Mouse (Mus musculus) embryonic facial prominence, embryonic 14.5 days (tissue): Measurements from ENCODE around the gene Atp2b2. TPM values are rescaled to one million over a fixed set of nuclear protein-coding genes. Genes with fewer than 3 reads are reported as not detected.

Source experiments
- ATAC-seq: fragments of 200-750 bp; cut with Nextera tagmentation; 2 replicates; pipeline ENCODE4 v1.8.0; 2017; ENCODE audit warnings: low read depth, moderate number of reproducible peaks, moderate TSS enrichment
- DNase-seq: peaks from one replicate; pipeline ENCODE4 v3.0.0-alpha.2; 2015; ENCODE audit warnings: low spot score
- H3K27ac ChIP-seq: fragments of 300-500 bp; sonication (generic); replicated peaks from 2 replicates; pipeline ENCODE4 v1.5.1; 2014; ENCODE audit warnings: low read depth, mild to moderate bottlenecking, low read length, moderate library complexity
- H3K27me3 ChIP-seq: fragments of 300-500 bp; sonication (generic); replicated peaks from 2 replicates; pipeline ENCODE4 v1.6.1; 2014; ENCODE audit warnings: low read length; ENCODE audit not compliant: control insufficient read depth, insufficient read depth
- H3K36me3 ChIP-seq: fragments of 300-500 bp; sonication (generic); 2 replicates; pipeline ENCODE4 v1.6.1; 2014; ENCODE audit warnings: low read length, mixed read lengths; ENCODE audit not compliant: control insufficient read depth, insufficient read depth
- H3K4me1 ChIP-seq: fragments of 300-500 bp; sonication (generic); 2 replicates; pipeline ENCODE4 v1.6.1; 2014; ENCODE audit warnings: antibody characterized with exemption, low read length; ENCODE audit not compliant: control insufficient read depth, insufficient read depth
- H3K4me2 ChIP-seq: fragments of 300-500 bp; sonication (generic); 2 replicates; pipeline ENCODE4 v1.6.1; 2014; ENCODE audit warnings: low read depth, mild to moderate bottlenecking, low read length, moderate library complexity, mixed read lengths
- H3K4me3 ChIP-seq: fragments of 300-500 bp; sonication (generic); 2 replicates; pipeline ENCODE4 v1.5.1; 2014; ENCODE audit warnings: low read depth, mild to moderate bottlenecking, low read length
- H3K9ac ChIP-seq: fragments of 300-500 bp; sonication (generic); 2 replicates; pipeline ENCODE4 v1.6.1; 2014; ENCODE audit warnings: low read depth, mild to moderate bottlenecking, low read length, moderate library complexity, mixed read lengths
- H3K9me3 ChIP-seq: fragments of 300-500 bp; sonication (generic); 2 replicates; pipeline ENCODE4 v1.6.1; 2016; ENCODE audit warnings: low read length; ENCODE audit not compliant: control insufficient read depth
- WGBS: fragments of 180-500 bp; shearing (Covaris S2); extraction: QIAGEN DNeasy Blood & Tissue Kit; methylation state at CpG from one replicate; pipeline ENCODE4 v1.1.7; 2014; 5-methylcytosine and 5-hydroxymethylcytosine counted together
- polyA plus RNA-seq: library from polyadenylated mRNA; unstranded; fragments of >200 nt; fragmentation: Nextera tagmentation; extraction: Ambion mirVana; gene quantifications from 2 replicates; pipeline ENCODE4 v1.2.1, GENCODE M21; 2014

The Atp2b2 gene
- polyA plus RNA-seq, 1 experiment from 2014 or later, result 1.4 TPM

- Histone ChIP-seq H3K36me3 (no peaks in the 10 kb centered on the region), H3K27ac (no peak overlapping the region), H3K4me3 (no peak overlapping the region), H3K9me3 (no peaks in the 10 kb centered on the region), H3K4me1 (no peaks in the 10 kb centered on the region), H3K4me2 (no peak overlapping the region), H3K9ac (no peak overlapping the region), H3K27me3 (peaks cover 43% of the 10 kb centered on the region)
- no peak for ATAC-seq
- DNase-seq, result no peak
- WGBS, result 75% methylated on average over 3 of the region's 3 CpGs
These were observed 153.2 kb downstream of the Atp2b2 start for GRCm38 (mm10) chr6:113889180-113889579.

DNA sequence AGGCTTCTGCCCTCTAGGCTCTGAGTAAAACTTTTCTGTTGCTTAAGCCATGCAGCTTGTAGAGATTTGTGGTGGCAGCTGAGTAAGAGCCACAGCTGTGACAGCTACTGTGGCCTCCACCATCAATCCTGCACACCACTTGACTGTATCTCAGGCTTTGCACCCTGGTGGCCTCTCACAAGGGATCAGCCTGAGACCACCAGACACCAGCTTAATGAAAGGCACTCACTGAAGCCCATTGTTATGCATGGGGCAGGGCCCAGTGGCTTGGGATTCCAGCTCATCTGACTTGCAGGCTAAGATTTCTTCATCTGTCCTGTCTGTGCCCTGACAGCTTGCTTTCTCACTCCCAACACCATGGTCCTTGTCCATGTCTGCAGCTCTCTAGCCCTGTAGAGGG is 155.5 kb downstream of the Atp2b2 start:
- Histone ChIP-seq H3K36me3 (no peaks in the 10 kb centered on the region), H3K27ac (no peak overlapping the region), H3K4me2 (no peak overlapping the region), H3K27me3 (peaks cover 31% of the 10 kb centered on the region), H3K4me3 (no peak overlapping the region), H3K9ac (no peak overlapping the region), H3K4me1 (no peaks in the 10 kb centered on the region), H3K9me3 (no peaks in the 10 kb centered on the region)
- DNase-seq (no peak), ATAC-seq (no peak)

DNA sequence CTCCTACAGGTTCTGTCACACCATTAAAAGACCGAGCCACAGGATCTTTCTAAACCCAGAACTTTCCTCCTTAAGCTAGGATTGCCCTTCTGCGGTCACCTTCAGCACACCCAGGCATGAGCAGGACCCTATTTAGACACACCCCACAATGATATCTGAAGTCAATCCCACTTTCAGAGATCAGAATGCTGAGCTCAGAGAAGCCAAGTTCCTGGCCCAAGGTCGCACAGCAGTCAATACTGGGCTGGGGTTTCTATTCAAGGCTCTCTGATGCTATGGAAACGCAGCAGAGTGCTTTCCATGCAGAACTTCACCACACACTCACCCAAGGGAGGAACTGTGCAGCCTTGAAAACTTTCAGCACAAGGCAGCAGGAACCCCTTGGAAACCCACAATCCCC is 157.6 kb downstream of the Atp2b2 start:
- no peaks in the 10 kb centered on the region for H3K36me3 ChIP-seq
- no peak overlapping the region for H3K27ac ChIP-seq
- peaks cover 11% of the 10 kb centered on the region for H3K27me3 ChIP-seq
- H3K4me1 ChIP-seq, result no peaks in the 10 kb centered on the region
- no peaks in the 10 kb centered on the region for H3K9me3 ChIP-seq
- no peak overlapping the region for H3K9ac ChIP-seq
- no peak for DNase-seq
- H3K4me2 ChIP-seq, result no peak overlapping the region
- ATAC-seq, result no peak
- H3K4me3 ChIP-seq, result no peak overlapping the region
- WGBS, result 57% methylated on average over 4 of the region's 4 CpGs

- DNase-seq (no peak), ATAC-seq (no peak)
- Histone ChIP-seq H3K9me3 (no peaks in the 10 kb centered on the region), H3K9ac (no peak overlapping the region), H3K4me2 (no peak overlapping the region), H3K27ac (no peak overlapping the region), H3K4me3 (no peak overlapping the region), H3K27me3 (no peaks in the 10 kb centered on the region), H3K4me1 (no peaks in the 10 kb centered on the region), H3K36me3 (no peaks in the 10 kb centered on the region)
- WGBS, result 46% methylated on average over 9 of the region's 9 CpGs
These were observed 159.2 kb downstream of the Atp2b2 start for GRCm38 (mm10) chr6:113883225-113883624.

- no peaks in the 10 kb centered on the region for H3K27me3 ChIP-seq
- no peaks in the 10 kb centered on the region for H3K4me1 ChIP-seq
- 68% methylated on average over 7 of the region's 7 CpGs for WGBS
- no peaks in the 10 kb centered on the region for H3K9me3 ChIP-seq
- H3K4me3 ChIP-seq, result no peak overlapping the region
- no peak overlapping the region for H3K4me2 ChIP-seq
- no peak overlapping the region for H3K9ac ChIP-seq
- no peak for ATAC-seq
- no peak for DNase-seq
- no peak overlapping the region for H3K27ac ChIP-seq
- no peaks in the 10 kb centered on the region for H3K36me3 ChIP-seq
These were observed 160.0 kb downstream of the Atp2b2 start for GRCm38 (mm10) chr6:113882396-113882795.

- no peak overlapping the region for H3K4me2 ChIP-seq
- no peaks in the 10 kb centered on the region for H3K4me1 ChIP-seq
- H3K4me3 ChIP-seq, result no peak overlapping the region
- WGBS, result 44% methylated on average over 10 of the region's 10 CpGs
- no peaks in the 10 kb centered on the region for H3K9me3 ChIP-seq
- ATAC-seq (no peak), DNase-seq (peak; percentile 75)
- no peaks in the 10 kb centered on the region for H3K36me3 ChIP-seq
- no peak overlapping the region for H3K9ac ChIP-seq
- H3K27ac ChIP-seq, result no peak overlapping the region
- H3K27me3 ChIP-seq, result no peaks in the 10 kb centered on the region
These were observed 160.7 kb downstream of the Atp2b2 start for GRCm38 (mm10) chr6:113881561-113882243.

DNA sequence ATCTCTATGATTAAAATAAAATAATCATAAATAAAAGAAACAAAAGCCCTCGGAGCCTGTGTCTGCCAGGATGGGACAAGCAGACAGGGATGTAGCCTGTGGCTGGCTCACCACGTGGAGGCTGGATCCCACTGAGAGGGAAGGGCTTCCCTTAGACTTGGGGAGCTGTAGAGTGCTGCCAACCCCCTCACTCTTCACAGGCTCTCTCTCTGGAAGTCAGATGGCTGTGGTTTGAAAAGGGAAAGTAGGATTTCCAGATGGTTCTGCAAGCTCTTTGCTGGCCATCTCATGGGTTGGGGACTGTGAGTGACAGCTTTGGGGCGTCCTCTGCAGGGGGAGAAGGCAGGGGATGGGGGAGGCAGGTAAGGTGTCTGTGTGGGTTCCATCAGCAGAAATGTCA is 163.0 kb downstream of the Atp2b2 start:
- H3K36me3 ChIP-seq, result no peaks in the 10 kb centered on the region

DNA sequence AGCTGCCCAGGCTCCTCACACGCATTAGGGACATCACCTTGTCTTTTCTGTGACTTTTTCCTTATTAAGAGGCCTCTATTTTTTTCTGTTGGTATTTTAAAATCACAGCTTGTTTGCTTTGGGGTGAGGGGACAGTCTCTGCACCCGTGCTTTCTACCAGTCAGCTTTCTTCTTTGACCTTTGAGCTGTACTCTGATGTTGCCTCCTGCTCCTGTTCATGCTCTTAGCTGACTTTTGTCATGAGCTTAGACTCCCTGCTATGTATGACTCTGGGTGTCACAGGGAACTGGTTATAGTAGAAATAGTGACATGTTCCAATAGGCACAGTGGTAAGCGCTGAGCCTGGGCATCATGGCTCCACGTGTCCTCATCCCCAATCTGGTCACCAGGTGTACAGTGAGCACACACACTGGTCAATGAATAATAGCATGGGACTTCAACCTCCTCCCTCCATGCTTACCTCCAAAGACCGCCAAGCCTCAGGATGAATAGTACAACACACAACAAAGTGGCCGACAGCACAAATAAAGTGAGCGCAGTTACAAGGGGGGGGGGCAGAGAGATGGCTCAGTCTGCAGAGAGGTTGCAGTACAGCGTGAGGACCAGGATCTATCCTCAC is 163.8 kb downstream of the Atp2b2 start:
- H3K27ac ChIP-seq, result no peak overlapping the region
- no peaks in the 10 kb centered on the region for H3K4me1 ChIP-seq
- H3K9ac ChIP-seq, result no peak overlapping the region
- 76% methylated on average over 8 of the region's 8 CpGs for WGBS
- no peaks in the 10 kb centered on the region for H3K27me3 ChIP-seq
- no peaks in the 10 kb centered on the region for H3K9me3 ChIP-seq
- H3K4me2 ChIP-seq, result no peak overlapping the region
- no peak for DNase-seq
- ATAC-seq, result no peak
- no peaks in the 10 kb centered on the region for H3K36me3 ChIP-seq
- H3K4me3 ChIP-seq, result no peak overlapping the region

More for the DNA sequence above, 163.0 kb downstream of the Atp2b2 start:
- Histone ChIP-seq H3K4me1 (no peaks in the 10 kb centered on the region), H3K4me2 (no peak overlapping the region), H3K4me3 (no peak overlapping the region), H3K9ac (no peak overlapping the region), H3K27me3 (no peaks in the 10 kb centered on the region), H3K9me3 (no peaks in the 10 kb centered on the region), H3K27ac (no peak overlapping the region)
- 42% methylated on average over 3 of the region's 3 CpGs for WGBS
- DNase-seq (no peak), ATAC-seq (no peak)

- no peak overlapping the region for H3K9ac ChIP-seq
- no peak for ATAC-seq
These were observed 165.8 kb downstream of the Atp2b2 start for GRCm38 (mm10) chr6:113876585-113876984.

More at GRCm38 (mm10) chr6:113876585-113876984, 165.8 kb downstream of the Atp2b2 start:
- DNase-seq, result no peak
- Histone ChIP-seq H3K4me3 (no peak overlapping the region), H3K27me3 (no peaks in the 10 kb centered on the region), H3K9me3 (no peaks in the 10 kb centered on the region), H3K4me2 (no peak overlapping the region), H3K4me1 (no peaks in the 10 kb centered on the region), H3K36me3 (no peaks in the 10 kb centered on the region), H3K27ac (no peak overlapping the region)
- 75% methylated on average over 3 of the region's 3 CpGs for WGBS
